Mouse (Mus musculus): ENCODE results near the gene Gm17622. TPM values are rescaled to one million over a fixed set of nuclear protein-coding genes. Genes with fewer than 3 reads are reported as not detected.

The Gm17622 gene
- total RNA-seq, 2 experiments from 2014 or later: not detected

Other genes starting within 250 kb of the Gm17622 start
- gene Poc5, start 102.4 kb upstream of the Gm17622 start, total RNA-seq (2021): 10 to 100 TPM; 32.4 to 33.9 TPM
- under 1 TPM; 0.21 to 0.23 TPM for gene Ankdd1b, start 19.5 kb upstream of the Gm17622 start, total RNA-seq (2021)
- gene Polk, start 51.8 kb downstream of the Gm17622 start, total RNA-seq (2021): 10 to 100 TPM in 1 of 2 experiments, 1 to 10 TPM in 1; 9.0 to 12.9 TPM
- 10 to 100 TPM; 62.3 to 63.7 TPM for gene Col4a3bp, start 51.9 kb downstream of the Gm17622 start, total RNA-seq (2021)
- 100 to 1,000 TPM; 165 to 168 TPM for gene Hmgcr, start 180.2 kb downstream of the Gm17622 start, total RNA-seq (2021)